Mouse (Mus musculus) MEL (cell line): ENCODE data around the gene Zfp804b.

ENCODE experiments used
- CHD2 ChIP-seq: IDR thresholded peaks from 2 replicates; pipeline ENCODE4 v1.6.1; 2011; ENCODE audit warnings: low read length, improper control_type of control experiment
- CTCF ChIP-seq, 3 experiments: IDR thresholded peaks in 2 of 3; conservative IDR thresholded peaks in 1 of 3; 2 replicates each; pipeline ENCODE4 v1.5.1; 2011 to 2012; ENCODE audit warnings: low read length in 3 of 3, low read depth in 2 of 3, mild to moderate bottlenecking in 2 of 3, improper control_type of control experiment in 1 of 3, inconsistent platforms in 1 of 3, mixed read lengths in 1 of 3, moderate library complexity in 1 of 3; ENCODE audit not compliant: control insufficient read depth in 1 of 3, insufficient read depth in 1 of 3, poor library complexity in 1 of 3, severe bottlenecking in 1 of 3
- HCFC1 ChIP-seq: IDR thresholded peaks from 2 replicates; pipeline ENCODE4 v1.6.1; 2012; ENCODE audit warnings: low read depth, mild to moderate bottlenecking, inconsistent platforms, low read length, improper control_type of control experiment, moderate library complexity
- MAZ ChIP-seq: IDR thresholded peaks from 2 replicates; pipeline ENCODE4 v1.6.1; 2012; ENCODE audit warnings: low read depth, mild to moderate bottlenecking, inconsistent platforms, low read length, improper control_type of control experiment
- POLR2A ChIP-seq, 2 experiments: IDR thresholded peaks; 2 replicates each; pipeline ENCODE4 v1.6.1; 2011 to 2012; ENCODE audit warnings: low read length in 2 of 2, mild to moderate bottlenecking in 2 of 2, control low read depth in 1 of 2, improper control_type of control experiment in 1 of 2, low read depth in 1 of 2, moderate library complexity in 1 of 2; ENCODE audit not compliant: control insufficient read depth in 1 of 2, insufficient read depth in 1 of 2, poor library complexity in 1 of 2

DNA sequence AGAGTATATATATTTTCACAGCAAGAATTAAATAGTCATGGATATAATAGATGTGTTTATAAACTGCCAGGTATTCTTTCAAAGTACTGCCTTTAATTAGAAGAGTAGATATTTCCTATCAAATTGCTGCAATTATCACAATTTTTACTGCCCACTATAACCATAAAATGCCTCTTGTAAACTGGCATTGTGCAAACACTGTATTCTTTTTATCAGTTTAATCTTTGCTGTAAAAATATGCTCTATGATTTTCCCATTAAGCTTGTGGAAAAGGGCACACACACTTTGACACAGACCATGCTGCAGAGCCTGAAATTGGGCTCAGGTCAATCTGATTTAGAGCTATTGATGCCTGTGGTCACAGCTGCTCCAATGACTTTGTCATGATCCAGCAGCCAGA, 463.2 kb downstream of the Zfp804b start:
- TF ChIP-seq POLR2A (IDR thresholded peaks at IDR 0.05; ENCODE audit: control insufficient read depth in 1 of 2, insufficient read depth in 1 of 2, low read depth in 1 of 2, low read length in 2 of 2, poor library complexity in 1 of 2) (no peak), MAZ (no peak), HCFC1 (no peak), CTCF (IDR thresholded peaks at IDR 0.05 in 2 of 3, conservative IDR thresholded peaks at IDR 0.05 in 1 of 3; ENCODE audit: control insufficient read depth in 1 of 3, insufficient read depth in 1 of 3, low read depth in 2 of 3, low read length in 3 of 3, poor library complexity in 1 of 3, severe bottlenecking in 1 of 3) (no peak), CHD2 (no peak)
